Mouse (Mus musculus) lung, embryonic 14.5 days (tissue): ENCODE data around the gene Pabpc6. TPM values are rescaled to one million over a fixed set of nuclear protein-coding genes. Genes with fewer than 3 reads are reported as not detected.

Source experiments
- ATAC-seq: fragments of 200-750 bp; cut with Nextera tagmentation; 2 replicates; pipeline ENCODE4 v1.8.0; 2017; ENCODE audit warnings: mild to moderate bottlenecking, moderate TSS enrichment, moderate library complexity; ENCODE audit not compliant: insufficient read depth
- DNase-seq: peaks from one replicate; pipeline ENCODE4 v3.0.0-alpha.2; 2015
- H3K27ac ChIP-seq: fragments of 300-500 bp; sonication (generic); 2 replicates; pipeline ENCODE4 v1.5.1; 2014; ENCODE audit warnings: low read depth, mild to moderate bottlenecking, moderate library complexity
- H3K27me3 ChIP-seq: fragments of 300-500 bp; sonication (generic); 2 replicates; pipeline ENCODE4 v1.6.1; 2014; ENCODE audit warnings: low read length, control low read depth; ENCODE audit not compliant: insufficient read depth
- H3K36me3 ChIP-seq: fragments of 300-500 bp; sonication (generic); 2 replicates; pipeline ENCODE4 v1.6.1; 2014; ENCODE audit warnings: control low read depth; ENCODE audit not compliant: insufficient read depth
- H3K4me1 ChIP-seq: fragments of 300-500 bp; sonication (generic); 2 replicates; pipeline ENCODE4 v1.6.1; 2014; ENCODE audit warnings: antibody characterized with exemption, control low read depth; ENCODE audit not compliant: insufficient read depth
- H3K4me2 ChIP-seq: fragments of 300-500 bp; sonication (generic); 2 replicates; pipeline ENCODE4 v1.6.1; 2014; ENCODE audit warnings: mild to moderate bottlenecking
- H3K4me3 ChIP-seq: fragments of 300-500 bp; sonication (generic); 2 replicates; pipeline ENCODE4 v1.5.1; 2014; ENCODE audit warnings: low read depth, low read length
- H3K9ac ChIP-seq: fragments of 300-500 bp; sonication (generic); 2 replicates; pipeline ENCODE4 v1.6.1; 2014
- H3K9me3 ChIP-seq: fragments of 300-500 bp; sonication (generic); 2 replicates; pipeline ENCODE4 v1.6.1; 2016; ENCODE audit warnings: low read depth, low read length, control low read depth
- CTCF ChIP-seq: IDR thresholded peaks from 2 replicates; pipeline ENCODE4 v1.5.1; 2016; ENCODE audit warnings: antibody characterized with exemption, low read depth
- WGBS: fragments of 180-500 bp; shearing (Covaris S2); extraction: QIAGEN DNeasy Blood & Tissue Kit; methylation state at CpG from one replicate; pipeline ENCODE4 v1.1.7; 2014; 5-methylcytosine and 5-hydroxymethylcytosine counted together
- polyA plus RNA-seq: library from polyadenylated mRNA; unstranded; fragments of >200 nt; fragmentation: Nextera tagmentation; extraction: Ambion mirVana; gene quantifications from 2 replicates; pipeline ENCODE4 v1.2.1, GENCODE M21; 2014

The Pabpc6 gene
- polyA plus RNA-seq, 1 experiment from 2014 or later: not detected

GRCm38 (mm10) chr17:9680741-9681140 is 11.2 kb upstream of the Pabpc6 start:
- DNase-seq (no peak), ATAC-seq (no peak)
- H3K36me3 ChIP-seq: no peaks in the 10 kb centered on the region
- no peak overlapping the region for H3K27ac ChIP-seq
- WGBS: 65% methylated on average over 8 of the region's 8 CpGs
- no peak overlapping the region for H3K4me2 ChIP-seq
- H3K9me3 ChIP-seq: no peaks in the 10 kb centered on the region
- H3K27me3 ChIP-seq: no peaks in the 10 kb centered on the region
- TF ChIP-seq CTCF: no peak
- H3K4me1 ChIP-seq: no peaks in the 10 kb centered on the region
- no peak overlapping the region for H3K4me3 ChIP-seq
- H3K9ac ChIP-seq: no peak overlapping the region

GRCm38 (mm10) chr17:9675175-9675789 is 5.8 kb upstream of the Pabpc6 start:
- H3K9ac ChIP-seq: no peak overlapping the region
- no peak for TF ChIP-seq CTCF
- H3K4me1 ChIP-seq: no peaks in the 10 kb centered on the region
- ATAC-seq (no peak), DNase-seq (peak; percentile 46)
- H3K27ac ChIP-seq: no peak overlapping the region
- no peaks in the 10 kb centered on the region for H3K27me3 ChIP-seq
- H3K9me3 ChIP-seq: no peaks in the 10 kb centered on the region
- WGBS: 49% methylated on average over 6 of the region's 6 CpGs
- H3K4me3 ChIP-seq: no peak overlapping the region
- no peaks in the 10 kb centered on the region for H3K36me3 ChIP-seq
- H3K4me2 ChIP-seq: no peak overlapping the region

GRCm38 (mm10) chr17:9667955-9668354 is 1.6 kb downstream of the Pabpc6 start:
- 82% methylated on average over 9 of the region's 9 CpGs for WGBS
- no peak overlapping the region for H3K4me2 ChIP-seq
- no peaks in the 10 kb centered on the region for H3K9me3 ChIP-seq
- ATAC-seq: no peak
- no peaks in the 10 kb centered on the region for H3K36me3 ChIP-seq
- H3K4me3 ChIP-seq: no peak overlapping the region
- H3K9ac ChIP-seq: no peak overlapping the region
- DNase-seq: no peak
- no peaks in the 10 kb centered on the region for H3K4me1 ChIP-seq
- H3K27ac ChIP-seq: no peak overlapping the region
- H3K27me3 ChIP-seq: no peaks in the 10 kb centered on the region
- TF ChIP-seq CTCF: no peak

GRCm38 (mm10) chr17:9658651-9659050 is 10.9 kb downstream of the Pabpc6 start:
- Histone ChIP-seq H3K27me3 (no peaks in the 10 kb centered on the region), H3K9ac (no peak overlapping the region), H3K27ac (no peak overlapping the region), H3K9me3 (no peaks in the 10 kb centered on the region), H3K4me2 (no peak overlapping the region), H3K4me1 (no peaks in the 10 kb centered on the region), H3K36me3 (no peaks in the 10 kb centered on the region), H3K4me3 (no peak overlapping the region)
- TF ChIP-seq CTCF: no peak
- DNase-seq (no peak), ATAC-seq (no peak)
- 43% methylated on average over 5 of the region's 5 CpGs for WGBS

- no peak overlapping the region for H3K4me2 ChIP-seq
- no peak overlapping the region for H3K4me3 ChIP-seq
- no peak for ATAC-seq
- H3K27me3 ChIP-seq: no peaks in the 10 kb centered on the region
- WGBS: 74% methylated on average over 3 of the region's 3 CpGs
- no peaks in the 10 kb centered on the region for H3K9me3 ChIP-seq
- no peak overlapping the region for H3K27ac ChIP-seq
- no peaks in the 10 kb centered on the region for H3K4me1 ChIP-seq
- H3K36me3 ChIP-seq: no peaks in the 10 kb centered on the region
- H3K9ac ChIP-seq: no peak overlapping the region
- no peak for TF ChIP-seq CTCF
- DNase-seq: no peak
These were observed 15.4 kb downstream of the Pabpc6 start for GRCm38 (mm10) chr17:9654155-9654554.

GRCm38 (mm10) chr17:9647644-9648043 is 21.9 kb downstream of the Pabpc6 start:
- no peak for TF ChIP-seq CTCF
- H3K27me3 ChIP-seq: no peaks in the 10 kb centered on the region
- no peak overlapping the region for H3K4me3 ChIP-seq
- H3K9me3 ChIP-seq: no peaks in the 10 kb centered on the region
- H3K9ac ChIP-seq: no peak overlapping the region
- no peaks in the 10 kb centered on the region for H3K4me1 ChIP-seq
- ATAC-seq (no peak), DNase-seq (no peak)
- no peak overlapping the region for H3K4me2 ChIP-seq
- WGBS: 53% methylated on average over 4 of the region's 4 CpGs
- H3K27ac ChIP-seq: no peak overlapping the region
- no peaks in the 10 kb centered on the region for H3K36me3 ChIP-seq

- Histone ChIP-seq H3K4me3 (no peak overlapping the region), H3K36me3 (no peaks in the 10 kb centered on the region), H3K27ac (no peak overlapping the region), H3K9me3 (no peaks in the 10 kb centered on the region), H3K4me2 (no peak overlapping the region), H3K27me3 (no peaks in the 10 kb centered on the region), H3K9ac (no peak overlapping the region), H3K4me1 (no peaks in the 10 kb centered on the region)
- ATAC-seq (no peak), DNase-seq (no peak)
- WGBS: 74% methylated on average over 7 of the region's 7 CpGs
- no peak for TF ChIP-seq CTCF
These were observed 25.8 kb downstream of the Pabpc6 start for GRCm38 (mm10) chr17:9643657-9644180.
